Mouse (Mus musculus): ENCODE results near the gene Sdhaf1.

- TF ChIP-seq CTCF (IDR thresholded peaks at IDR 0.05; ENCODE audit: extremely low read depth, insufficient read depth, insufficient read length, insufficient replicate concordance) (no peak), POLR2A (IDR thresholded peaks at IDR 0.05; ENCODE audit: low read depth, low read length) (peak; percentile 19; the same call in 1 of the 2 replicates)
These were observed 43.6 kb downstream of the Sdhaf1 start, which contains the start of the genes Thap8 and Wdr62 for GRCm38 (mm10) chr7:30279951-30280669.
